Mouse (Mus musculus) kidney, postnatal 0 days (tissue): ENCODE measurements at regions not wholly inside any gene's neighbourhood (a gene's known extent, or its start where the extent isn't known, plus 50 kb on each side); places are given as distances from the start of the nearest gene placed in this dataset.

ENCODE experiments used
- ATAC-seq: fragments of 200-750 bp; cut with Nextera tagmentation; replicated peaks from 2 replicates; pipeline ENCODE4 v1.8.0; 2017; ENCODE audit warnings: low read depth, moderate number of reproducible peaks, moderate TSS enrichment, moderate library complexity; ENCODE audit not compliant: low FRiP score
- DNase-seq: peaks from one replicate; pipeline ENCODE4 v3.0.0-alpha.2; 2016; ENCODE audit warnings: low spot score
- H3K27ac ChIP-seq: fragments of 300-500 bp; sonication (generic); 2 replicates; pipeline ENCODE4 v1.5.1; 2014; ENCODE audit warnings: mild to moderate bottlenecking
- H3K27me3 ChIP-seq: fragments of 300-500 bp; sonication (generic); 2 replicates; pipeline ENCODE4 v1.6.1; 2014; ENCODE audit warnings: low read length, mixed read lengths; ENCODE audit not compliant: insufficient read depth
- H3K36me3 ChIP-seq: fragments of 300-500 bp; sonication (generic); 2 replicates; pipeline ENCODE4 v1.6.1; 2014; ENCODE audit warnings: low read length, mixed read lengths; ENCODE audit not compliant: insufficient read depth
- H3K4me1 ChIP-seq: fragments of 300-500 bp; sonication (generic); replicated peaks from 2 replicates; pipeline ENCODE4 v1.6.1; 2014; ENCODE audit warnings: antibody characterized with exemption, low read length, mixed read lengths; ENCODE audit not compliant: insufficient read depth
- H3K4me2 ChIP-seq: fragments of 300-500 bp; sonication (generic); 2 replicates; pipeline ENCODE4 v1.6.1; 2014; ENCODE audit warnings: mild to moderate bottlenecking, low read length, moderate library complexity, mixed read lengths
- H3K4me3 ChIP-seq: fragments of 300-500 bp; sonication (generic); replicated peaks from 2 replicates; pipeline ENCODE4 v1.5.1; 2014; ENCODE audit warnings: low read depth, low read length
- H3K9ac ChIP-seq: fragments of 300-500 bp; sonication (generic); 2 replicates; pipeline ENCODE4 v1.6.1; 2014; ENCODE audit warnings: low read depth, low read length
- H3K9me3 ChIP-seq: fragments of 300-500 bp; sonication (generic); replicated peaks from 2 replicates; pipeline ENCODE4 v1.6.1; 2016; ENCODE audit warnings: low read length, inconsistent platforms, mixed read lengths
- CTCF ChIP-seq: IDR thresholded peaks from 2 replicates; pipeline ENCODE4 v1.5.1; 2016; ENCODE audit warnings: antibody characterized with exemption, low read depth, mild to moderate bottlenecking, moderate library complexity
- WGBS: fragments of 180-500 bp; shearing (Covaris S2); extraction: QIAGEN DNeasy Blood & Tissue Kit; methylation state at CpG from one replicate; pipeline ENCODE4 v1.1.7; 2014; 5-methylcytosine and 5-hydroxymethylcytosine counted together

GRCm38 (mm10) chr9:101424974-101425670 lies 173.5 kb upstream of the Ppp2r3a start:
- Histone ChIP-seq H3K4me1 (no peaks in the 10 kb centered on the region), H3K4me2 (no peak overlapping the region), H3K27ac (no peak overlapping the region), H3K9ac (no peak overlapping the region), H3K4me3 (no peak overlapping the region), H3K27me3 (no peaks in the 10 kb centered on the region), H3K36me3 (no peaks in the 10 kb centered on the region), H3K9me3 (no peaks in the 10 kb centered on the region)
- ATAC-seq = no peak
- peak; percentile 65 for DNase-seq
- 52% methylated on average over 12 of the region's 12 CpGs for WGBS
- TF ChIP-seq CTCF = no peak

DNA sequence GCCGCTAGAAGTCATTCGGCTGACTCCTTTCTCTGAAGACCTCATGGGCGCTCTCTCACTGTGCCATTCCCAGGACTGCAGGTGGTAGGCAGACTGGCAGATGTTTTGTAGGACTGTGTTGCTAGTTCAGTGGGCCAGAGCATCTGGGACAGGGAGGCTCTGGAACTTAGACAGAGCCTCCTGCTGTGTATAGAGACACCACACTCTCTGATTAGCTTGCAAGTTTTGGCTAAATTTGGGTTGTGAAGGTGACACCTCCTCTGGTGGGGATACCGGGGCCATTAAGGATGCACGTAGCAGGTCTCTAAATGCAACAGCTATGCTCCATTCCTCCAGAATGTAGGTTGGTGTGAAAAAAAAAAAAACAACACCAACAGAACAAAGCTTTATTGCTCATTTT lies 171.4 kb upstream of the Ppp2r3a start:
- no peak for DNase-seq
- H3K27ac ChIP-seq = no peak overlapping the region

DNA sequence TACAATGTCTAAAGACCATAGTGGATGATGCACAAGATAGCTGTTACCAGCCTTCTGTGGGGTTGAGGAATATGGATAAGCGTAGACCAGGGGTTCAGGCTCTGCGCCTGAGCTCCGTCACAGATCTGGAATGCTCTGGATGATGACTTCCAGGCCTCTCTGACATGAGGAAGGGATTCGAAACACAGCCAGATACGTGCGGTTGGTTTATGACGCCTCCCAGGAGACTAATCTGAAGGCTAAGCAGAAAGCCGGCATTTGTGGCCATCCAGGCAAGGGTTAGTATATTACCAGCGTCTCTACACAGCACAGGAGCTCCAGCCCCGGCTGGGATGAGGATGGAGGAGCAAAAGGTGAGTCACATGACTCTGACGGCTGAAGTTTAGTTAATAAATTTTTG lies 170.4 kb upstream of the Ppp2r3a start:
- Histone ChIP-seq H3K4me3 (no peak overlapping the region), H3K4me2 (no peak overlapping the region), H3K9ac (no peak overlapping the region), H3K27me3 (no peaks in the 10 kb centered on the region), H3K4me1 (no peaks in the 10 kb centered on the region), H3K9me3 (no peaks in the 10 kb centered on the region), H3K27ac (no peak overlapping the region), H3K36me3 (no peaks in the 10 kb centered on the region)
- ATAC-seq (no peak), DNase-seq (peak; percentile 35)
- no peak for TF ChIP-seq CTCF
- 50% methylated on average over 11 of the region's 11 CpGs for WGBS

More for the DNA sequence above, 171.4 kb upstream of the Ppp2r3a start:
- WGBS = 53% methylated on average over 5 of the region's 5 CpGs
- ATAC-seq = no peak
- no peak for TF ChIP-seq CTCF
- no peak overlapping the region for H3K9ac ChIP-seq
- no peak overlapping the region for H3K4me2 ChIP-seq
- H3K27me3 ChIP-seq = no peaks in the 10 kb centered on the region
- no peaks in the 10 kb centered on the region for H3K4me1 ChIP-seq
- no peaks in the 10 kb centered on the region for H3K36me3 ChIP-seq
- H3K9me3 ChIP-seq = no peaks in the 10 kb centered on the region
- no peak overlapping the region for H3K4me3 ChIP-seq

- Histone ChIP-seq H3K27ac (no peak overlapping the region), H3K27me3 (no peaks in the 10 kb centered on the region), H3K9ac (no peak overlapping the region), H3K4me2 (no peak overlapping the region), H3K9me3 (no peaks in the 10 kb centered on the region), H3K4me1 (no peaks in the 10 kb centered on the region), H3K4me3 (no peak overlapping the region), H3K36me3 (no peaks in the 10 kb centered on the region)
- ATAC-seq = no peak
- DNase-seq = no peak
- 88% methylated on average over 7 of the region's 7 CpGs for WGBS
- TF ChIP-seq CTCF = no peak
Observed at GRCm38 (mm10) chr9:101421136-101421535, 169.5 kb upstream of the Ppp2r3a start.

- 84% methylated on average over 4 of the region's 4 CpGs for WGBS
- H3K4me2 ChIP-seq = no peak overlapping the region
- H3K36me3 ChIP-seq = no peaks in the 10 kb centered on the region
- no peak for DNase-seq
- no peaks in the 10 kb centered on the region for H3K9me3 ChIP-seq
- ATAC-seq = no peak
- no peak overlapping the region for H3K9ac ChIP-seq
- H3K4me1 ChIP-seq = no peaks in the 10 kb centered on the region
- no peaks in the 10 kb centered on the region for H3K27me3 ChIP-seq
- H3K4me3 ChIP-seq = no peak overlapping the region
- no peak overlapping the region for H3K27ac ChIP-seq
- no peak for TF ChIP-seq CTCF
Observed at GRCm38 (mm10) chr9:101420181-101420580, 168.6 kb upstream of the Ppp2r3a start.

DNA sequence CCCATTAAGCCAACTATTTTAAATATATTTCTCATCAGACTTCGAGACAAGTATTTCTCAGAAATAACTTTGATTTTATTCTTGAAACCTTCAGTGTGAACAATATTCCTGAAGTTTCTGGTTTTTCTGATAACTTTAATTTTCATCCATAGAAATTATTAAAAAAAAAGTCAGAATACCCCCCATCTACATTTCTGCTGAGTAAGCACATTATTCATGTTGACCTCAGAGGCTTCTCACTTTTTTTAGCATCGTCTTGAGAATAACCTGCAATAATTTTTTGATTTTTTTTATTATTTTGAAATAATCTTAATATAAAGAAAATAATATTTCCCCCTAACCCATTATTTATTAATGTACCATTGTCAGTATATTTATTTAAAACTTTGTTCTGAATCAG lies 166.1 kb upstream of the Ppp2r3a start:
- Histone ChIP-seq H3K36me3 (no peaks in the 10 kb centered on the region), H3K27me3 (no peaks in the 10 kb centered on the region), H3K27ac (no peak overlapping the region), H3K4me2 (no peak overlapping the region), H3K4me1 (no peaks in the 10 kb centered on the region), H3K9me3 (no peaks in the 10 kb centered on the region), H3K9ac (no peak overlapping the region), H3K4me3 (no peak overlapping the region)
- no peak for TF ChIP-seq CTCF
- 86% methylated on average over 2 of the region's 2 CpGs for WGBS
- no peak for DNase-seq
- no peak for ATAC-seq

DNA sequence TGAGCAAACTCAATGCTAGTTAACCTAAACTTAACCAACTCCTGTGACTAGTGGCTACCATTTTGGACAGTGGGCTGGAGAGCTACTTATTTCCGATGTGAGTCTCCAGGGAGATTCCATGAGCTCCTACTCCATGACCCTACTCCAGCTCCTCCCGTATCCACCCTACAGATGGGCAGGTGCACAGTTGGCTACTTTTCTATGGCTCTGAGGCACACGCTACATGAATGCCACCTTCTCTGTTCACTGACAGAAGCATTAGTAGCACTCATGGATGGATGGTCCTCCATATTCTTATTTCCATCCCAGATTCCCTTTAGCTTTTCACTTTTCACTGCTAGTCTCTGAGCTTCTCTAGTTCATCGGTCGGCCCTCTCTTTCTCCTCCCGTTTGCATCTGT lies 164.7 kb upstream of the Ppp2r3a start:
- DNase-seq = no peak
- no peak overlapping the region for H3K4me3 ChIP-seq

More for the DNA sequence above, 164.7 kb upstream of the Ppp2r3a start:
- no peak overlapping the region for H3K4me2 ChIP-seq
- no peaks in the 10 kb centered on the region for H3K36me3 ChIP-seq
- H3K4me1 ChIP-seq = no peaks in the 10 kb centered on the region
- no peak for ATAC-seq
- no peaks in the 10 kb centered on the region for H3K27me3 ChIP-seq
- 97% methylated on average over 6 of the region's 6 CpGs for WGBS
- no peaks in the 10 kb centered on the region for H3K9me3 ChIP-seq
- H3K9ac ChIP-seq = no peak overlapping the region
- no peak for TF ChIP-seq CTCF
- H3K27ac ChIP-seq = no peak overlapping the region
